Mouse (Mus musculus): ENCODE measurements around the gene Fam189a2.

Fam189a2 gene

DNA sequence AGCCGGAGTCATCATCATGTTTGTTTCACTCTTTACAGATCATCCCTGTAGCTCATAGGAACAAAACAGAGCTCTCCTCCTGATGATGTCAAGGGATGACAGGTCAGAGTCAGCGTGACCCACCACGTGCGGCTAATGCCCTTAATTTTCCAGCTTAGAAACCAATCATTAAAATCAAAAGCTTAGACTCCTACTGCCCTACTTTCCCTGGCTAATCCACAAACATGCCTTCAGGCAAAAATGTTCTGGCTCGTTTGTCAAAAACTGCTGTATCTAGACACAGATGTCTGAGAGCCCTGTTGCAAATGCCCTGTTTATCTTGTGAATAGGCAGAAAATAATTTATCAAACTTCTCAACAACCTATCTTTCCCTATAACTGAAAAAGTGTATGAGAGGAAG, 4.9 kb downstream of the Fam189a2 start:
- DNase-seq (ENCODE audit: low read depth, low spot score), result no peak

- DNase-seq (ENCODE audit: low read depth, low spot score), result no peak
Measured at GRCm38 (mm10) chr19:24024667-24025066, 6.2 kb downstream of the Fam189a2 start.

DNA sequence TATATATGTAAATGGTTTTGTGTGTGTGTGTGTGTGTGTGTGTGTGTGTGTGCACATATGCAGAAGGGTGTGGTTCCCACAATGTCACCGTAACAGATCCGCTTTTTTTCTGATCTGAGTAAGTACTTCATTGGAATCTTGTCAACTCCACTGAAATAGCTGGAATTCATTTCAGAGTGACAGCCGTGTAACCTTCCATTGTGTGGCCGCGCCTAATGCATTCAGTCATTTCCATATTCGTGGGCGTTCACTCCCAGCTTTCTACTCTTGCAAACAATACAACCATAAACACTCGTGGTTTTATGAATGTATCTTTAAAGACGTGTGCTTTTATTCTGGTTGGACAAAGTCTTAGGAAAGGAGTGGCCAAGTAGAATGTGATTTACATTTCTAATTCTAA, 6.7 kb downstream of the Fam189a2 start:
- DNase-seq (ENCODE audit: low read depth, low spot score), result peak; percentile 30

DNA sequence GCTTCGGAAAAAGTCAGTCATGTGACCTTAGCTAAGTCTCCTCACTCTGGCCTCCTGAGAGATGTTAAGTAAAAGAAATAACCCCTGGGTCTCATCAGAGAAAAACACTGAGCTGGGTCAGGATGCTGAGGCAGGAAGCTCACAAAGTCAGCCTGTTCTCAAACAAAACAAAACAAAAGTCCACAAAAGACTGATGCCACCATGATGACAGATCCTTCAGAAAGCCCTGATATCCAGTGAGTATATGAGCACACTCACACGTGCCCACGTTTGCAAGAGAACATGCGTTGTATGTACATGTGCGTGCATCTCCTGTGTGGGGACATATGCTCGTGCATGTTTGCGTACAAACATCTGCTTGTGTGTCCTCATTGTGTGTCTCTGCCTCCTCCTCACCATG, 7.5 kb downstream of the Fam189a2 start:
- DNase-seq (ENCODE audit: low read depth, low spot score), result no peak

DNA sequence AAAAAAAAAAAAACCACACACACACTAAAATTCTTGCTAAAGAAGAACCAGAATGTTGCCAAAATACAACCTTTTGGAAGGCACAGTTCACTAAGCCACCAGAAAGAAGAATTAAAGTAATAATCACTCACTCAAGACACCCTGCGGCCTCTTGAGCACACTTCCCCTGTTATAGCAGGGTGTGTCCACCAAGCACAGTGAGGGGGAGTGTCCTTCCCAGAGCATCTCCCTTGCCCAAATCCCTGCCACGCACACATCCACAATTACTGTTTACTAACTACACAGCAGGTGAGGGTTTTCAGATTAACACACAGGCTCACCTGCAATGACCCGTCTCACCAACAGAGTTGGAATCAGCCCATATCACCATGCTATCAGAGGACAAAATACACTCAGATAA, 8.0 kb downstream of the Fam189a2 start:
- peak; percentile 42 for DNase-seq (ENCODE audit: low read depth, low spot score)

- DNase-seq (ENCODE audit: low read depth, low spot score), result peak; percentile 41
Measured at GRCm38 (mm10) chr19:24022301-24022700, 8.5 kb downstream of the Fam189a2 start.

DNA sequence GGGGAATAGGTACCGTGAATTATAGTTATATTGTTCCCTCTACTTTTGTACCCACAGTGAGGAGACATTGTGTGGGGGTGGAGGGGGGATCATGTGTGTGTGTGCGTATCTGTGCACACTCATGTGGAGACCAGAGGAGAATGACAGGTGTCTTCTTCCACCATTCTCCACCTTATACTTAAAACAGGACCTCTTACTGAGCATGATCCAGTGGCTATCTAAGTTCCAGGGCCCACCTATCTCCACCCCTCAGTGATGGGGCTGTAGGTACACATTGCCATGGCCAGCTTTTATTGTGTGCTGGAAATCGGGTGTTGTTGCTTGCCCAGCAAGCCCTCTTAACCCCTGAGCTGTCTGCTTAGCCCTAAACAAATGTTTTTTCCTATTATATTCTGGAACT, 10.1 kb downstream of the Fam189a2 start:
- no peak for DNase-seq (ENCODE audit: low read depth, low spot score)

DNA sequence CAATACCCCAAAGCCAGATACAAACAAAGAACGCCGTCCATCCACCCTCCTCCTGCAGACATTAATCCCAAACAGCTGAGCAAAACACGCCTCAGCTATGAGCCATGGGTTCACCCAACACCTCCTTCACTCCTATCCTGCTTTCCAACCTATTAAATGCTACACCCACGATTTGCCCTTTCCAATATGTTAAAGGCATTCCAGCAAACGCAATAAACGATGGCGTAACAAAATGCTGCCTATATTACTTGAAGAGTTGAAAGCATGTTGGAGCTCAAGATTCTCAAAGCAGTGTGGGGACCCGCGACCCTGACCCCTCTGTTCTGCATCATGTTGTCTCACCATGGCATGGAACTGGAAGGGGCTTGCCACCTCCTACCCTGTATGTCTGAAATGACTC, 11.2 kb downstream of the Fam189a2 start:
- DNase-seq (ENCODE audit: low read depth, low spot score), result no peak

- no peak for DNase-seq (ENCODE audit: low read depth, low spot score)
Measured at GRCm38 (mm10) chr19:24018396-24018795, 12.4 kb downstream of the Fam189a2 start.

DNA sequence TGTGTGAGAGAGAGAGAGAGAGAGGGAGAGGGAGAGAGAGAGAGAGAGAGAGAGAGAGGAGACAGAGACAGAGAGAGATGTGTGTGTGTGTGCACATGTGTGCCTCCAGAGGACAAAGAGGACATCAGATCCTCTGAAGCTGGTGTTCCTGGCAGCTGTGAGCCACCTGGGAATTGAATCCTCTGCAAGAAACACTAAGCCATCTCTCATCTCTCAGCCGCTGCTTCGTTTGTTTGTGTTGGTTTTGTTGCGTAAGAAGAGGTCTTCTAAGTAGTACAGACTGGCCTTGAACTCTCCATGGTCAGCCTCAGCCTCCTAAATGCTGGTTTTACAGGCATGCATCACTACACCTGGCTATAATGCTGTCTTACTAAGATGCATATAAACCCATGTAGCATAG, 12.9 kb downstream of the Fam189a2 start:
- no peak for DNase-seq (ENCODE audit: low read depth, low spot score)

- DNase-seq (ENCODE audit: low read depth, low spot score), result peak; percentile 71
Measured at GRCm38 (mm10) chr19:24017427-24017826, 13.4 kb downstream of the Fam189a2 start.

- DNase-seq (ENCODE audit: low read depth, low spot score), result peak; percentile 51
Measured at GRCm38 (mm10) chr19:24016706-24017386, 14.0 kb downstream of the Fam189a2 start.

DNA sequence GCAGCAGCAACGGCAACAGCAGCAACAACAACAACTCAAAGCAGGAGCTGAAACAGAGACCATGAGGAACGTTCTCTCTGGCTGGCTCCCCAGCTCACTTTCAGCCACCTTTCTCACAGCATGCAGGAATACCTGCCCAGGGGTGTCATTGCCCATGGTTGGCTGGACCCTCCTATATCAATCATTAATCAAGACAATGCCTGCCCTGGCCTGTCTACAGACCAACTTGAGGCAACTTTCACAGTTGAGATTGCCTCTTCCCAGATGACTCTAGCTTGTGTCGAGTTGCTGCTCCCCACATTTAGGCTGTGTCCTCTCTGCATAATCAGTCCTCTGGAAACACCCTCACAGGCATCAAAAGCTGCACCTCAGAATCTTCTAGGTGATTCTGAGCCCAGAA, 17.6 kb downstream of the Fam189a2 start:
- no peak for DNase-seq (ENCODE audit: low read depth, low spot score)

DNA sequence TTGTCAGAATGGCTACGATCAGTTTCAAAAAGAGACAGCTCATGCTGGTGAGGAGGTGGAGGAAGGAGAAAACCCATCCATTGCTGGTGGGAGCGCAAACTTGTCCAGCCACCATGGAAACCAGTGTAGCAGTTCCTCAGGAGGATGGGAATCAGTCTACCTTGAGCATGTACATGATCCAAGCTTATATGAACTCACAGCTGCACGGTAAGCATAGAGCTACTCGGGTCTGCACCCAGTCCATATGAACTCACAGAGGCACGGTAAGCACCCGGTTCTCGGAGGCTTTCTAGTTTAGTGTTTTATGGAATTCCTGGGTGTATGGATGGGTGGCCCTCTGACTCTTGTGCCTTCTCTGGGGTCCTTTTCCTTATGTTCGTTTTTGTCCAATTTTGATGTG, 18.3 kb downstream of the Fam189a2 start:
- DNase-seq (ENCODE audit: low read depth, low spot score), result no peak

- DNase-seq (ENCODE audit: low read depth, low spot score), result no peak
Measured at GRCm38 (mm10) chr19:24007638-24008360, 23.0 kb downstream of the Fam189a2 start.

DNA sequence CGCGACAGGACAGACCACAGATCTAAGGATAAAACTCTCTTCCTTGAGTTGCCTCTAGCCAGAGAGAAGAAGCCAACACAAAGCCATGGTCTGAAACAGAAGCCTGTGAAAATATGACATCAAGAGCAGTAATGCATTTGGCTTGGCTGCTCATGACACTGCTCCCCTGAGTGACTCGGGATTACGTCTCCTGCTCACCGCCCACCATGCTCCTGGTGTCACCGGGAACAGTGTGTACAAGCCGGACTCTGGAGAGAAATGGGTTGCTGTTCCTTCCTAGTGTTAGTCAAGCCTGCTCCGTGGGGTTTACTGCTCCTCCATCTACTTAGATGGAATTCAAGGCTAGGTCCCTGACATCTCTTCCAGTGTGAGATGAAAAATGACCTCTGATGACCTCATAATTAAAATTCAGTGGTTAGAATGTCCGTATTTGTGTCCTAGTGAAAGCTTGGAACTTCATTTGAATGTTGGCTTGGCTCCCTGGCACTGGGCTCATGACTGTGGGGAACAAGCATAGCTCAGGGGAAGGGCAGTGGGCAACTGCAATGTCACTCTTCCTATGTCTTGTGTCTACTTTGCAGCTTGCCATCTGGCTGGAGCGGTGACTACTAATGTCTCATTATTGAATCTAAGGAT, 23.7 kb downstream of the Fam189a2 start:
- no peak for DNase-seq (ENCODE audit: low read depth, low spot score)

- DNase-seq (ENCODE audit: low read depth, low spot score), result no peak
Measured at GRCm38 (mm10) chr19:23995766-23996399, 34.9 kb downstream of the Fam189a2 start.

DNA sequence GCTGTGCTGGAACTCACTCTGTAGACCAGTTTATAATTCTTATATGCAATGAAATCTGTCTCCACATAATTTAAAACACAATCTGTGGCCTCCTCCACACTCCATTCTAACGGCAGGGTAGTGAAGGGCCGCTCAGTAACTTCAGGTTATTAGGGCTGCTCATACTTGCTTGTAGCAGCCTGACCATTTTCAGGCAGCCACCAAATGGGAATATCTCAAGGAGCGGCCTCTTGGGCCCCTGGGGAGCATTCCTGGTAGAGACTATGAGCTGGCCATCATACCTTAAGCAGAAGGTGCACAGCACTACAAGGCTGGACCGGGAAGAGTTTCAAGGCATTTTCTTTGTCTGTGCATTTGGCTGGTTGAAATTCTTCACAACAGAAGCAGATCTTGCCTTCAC, 42.7 kb downstream of the Fam189a2 start:
- DNase-seq (ENCODE audit: low read depth, low spot score), result no peak

- no peak for DNase-seq (ENCODE audit: low read depth, low spot score)
Measured at GRCm38 (mm10) chr19:23987291-23987690, 43.5 kb downstream of the Fam189a2 start.

GRCm38 (mm10) chr19:23984186-23984585, 46.6 kb downstream of the Fam189a2 start:
- DNase-seq (ENCODE audit: low read depth, low spot score), result no peak

GRCm38 (mm10) chr19:23980598-23980997, 50.2 kb downstream of the Fam189a2 start:
- DNase-seq (ENCODE audit: low read depth, low spot score), result no peak

GRCm38 (mm10) chr19:23977901-23978443, 52.8 kb downstream of the Fam189a2 start:
- DNase-seq (ENCODE audit: low read depth, low spot score), result no peak
